Mouse (Mus musculus): Measurements from ENCODE around the gene Cd9.

GRCm38 (mm10) chr6:125481667-125482390, 12.8 kb downstream of the Cd9 start:
- TF ChIP-seq GATA1 (IDR thresholded peaks at IDR 0.05; ENCODE audit: borderline replicate concordance, low read length), result no peak
- no peak for TF ChIP-seq FLI1 (IDR thresholded peaks at IDR 0.05; ENCODE audit: low read length)
